Mouse (Mus musculus): ENCODE data around the gene 4931428L18Rik.

4931428L18Rik gene

DNA sequence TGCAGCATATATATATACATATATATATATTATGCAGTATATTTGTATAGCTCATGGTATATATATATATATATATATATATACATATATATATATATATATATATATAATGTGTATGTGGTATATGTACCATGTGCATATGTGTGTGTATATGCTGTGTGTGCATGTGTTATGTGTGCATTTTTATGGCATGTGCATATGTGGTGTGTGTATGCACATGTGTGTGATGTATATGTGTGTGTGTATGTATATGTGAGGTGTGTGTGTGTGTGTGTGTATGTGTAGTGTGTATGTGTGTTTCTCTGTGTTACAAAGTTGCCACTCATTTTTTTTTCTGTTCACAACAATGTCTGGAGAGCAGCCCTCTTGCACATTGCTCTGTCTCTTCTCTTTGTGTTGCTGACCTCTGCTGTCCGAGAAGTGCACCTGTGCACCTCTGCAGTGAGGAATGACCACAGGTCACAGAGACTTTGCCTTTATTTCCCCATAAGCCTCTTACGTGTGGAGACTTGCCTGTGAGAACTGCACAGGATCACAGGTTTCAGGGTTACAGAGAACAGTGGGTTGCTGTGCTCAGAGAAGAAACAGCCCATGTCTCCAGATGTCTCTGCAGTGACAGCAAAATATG, 69.6 kb downstream of the 4931428L18Rik start:
- no peak for DNase-seq (ENCODE audit: low spot score)

DNA sequence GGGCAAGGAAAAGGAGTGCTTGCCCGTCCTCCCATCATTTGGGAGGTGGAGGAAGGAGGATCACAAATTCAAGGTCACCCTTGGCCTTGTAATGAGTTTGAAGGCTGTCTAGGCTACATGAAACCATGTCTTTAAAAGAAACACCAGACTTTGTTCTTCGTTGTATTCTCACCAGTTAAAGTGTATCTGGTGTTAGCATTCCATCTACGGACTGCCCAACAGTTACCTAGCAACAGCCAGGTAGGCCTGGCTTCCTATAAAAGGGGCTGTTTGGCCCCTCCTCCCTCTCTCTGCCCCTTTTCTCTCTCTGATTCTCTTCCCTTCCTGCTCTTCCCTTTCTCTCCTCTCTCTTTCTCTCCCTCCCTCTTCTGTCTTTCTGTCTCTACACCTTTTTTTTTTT, 71.9 kb downstream of the 4931428L18Rik start:
- DNase-seq (ENCODE audit: low spot score), result no peak

DNA sequence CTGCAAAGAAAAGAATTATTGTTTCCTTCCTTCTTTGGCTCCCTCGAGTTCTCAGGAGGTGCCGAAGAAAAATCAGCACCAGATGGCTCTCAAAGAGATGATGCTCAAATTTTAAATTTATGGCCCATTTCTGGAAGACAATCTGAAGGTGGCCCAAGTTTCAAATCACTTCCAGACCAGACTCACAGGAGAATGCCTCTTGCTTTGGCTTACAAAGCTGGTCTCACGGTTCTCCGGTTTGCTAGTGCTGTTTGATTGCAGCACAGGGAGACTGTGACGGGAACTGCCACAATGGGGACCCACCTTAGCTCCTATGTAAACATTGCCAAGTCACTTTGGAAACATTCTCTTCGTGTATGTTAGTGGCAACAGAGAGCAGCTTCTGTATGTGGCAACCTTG, 72.8 kb downstream of the 4931428L18Rik start:
- DNase-seq (ENCODE audit: low spot score), result no peak

DNA sequence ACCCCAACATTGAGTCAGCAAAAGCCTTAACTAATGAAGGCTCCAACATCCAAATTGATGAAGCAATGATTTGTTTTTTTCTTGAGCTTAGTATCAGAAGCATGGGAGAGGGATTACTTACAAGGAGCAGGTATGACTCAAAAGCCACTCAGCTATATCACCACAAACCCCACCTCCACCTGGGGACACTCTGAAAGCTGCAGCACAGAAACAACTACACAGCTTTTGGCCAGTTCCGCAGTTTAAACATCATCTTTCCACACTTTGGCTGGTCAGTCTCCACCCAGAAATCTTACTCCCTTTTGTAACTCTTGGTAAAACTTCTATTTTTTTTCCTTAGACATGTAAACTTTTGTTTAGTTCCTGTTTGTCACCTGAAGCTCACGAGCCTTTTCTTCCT, 78.9 kb downstream of the 4931428L18Rik start:
- DNase-seq (ENCODE audit: low spot score), result no peak

DNA sequence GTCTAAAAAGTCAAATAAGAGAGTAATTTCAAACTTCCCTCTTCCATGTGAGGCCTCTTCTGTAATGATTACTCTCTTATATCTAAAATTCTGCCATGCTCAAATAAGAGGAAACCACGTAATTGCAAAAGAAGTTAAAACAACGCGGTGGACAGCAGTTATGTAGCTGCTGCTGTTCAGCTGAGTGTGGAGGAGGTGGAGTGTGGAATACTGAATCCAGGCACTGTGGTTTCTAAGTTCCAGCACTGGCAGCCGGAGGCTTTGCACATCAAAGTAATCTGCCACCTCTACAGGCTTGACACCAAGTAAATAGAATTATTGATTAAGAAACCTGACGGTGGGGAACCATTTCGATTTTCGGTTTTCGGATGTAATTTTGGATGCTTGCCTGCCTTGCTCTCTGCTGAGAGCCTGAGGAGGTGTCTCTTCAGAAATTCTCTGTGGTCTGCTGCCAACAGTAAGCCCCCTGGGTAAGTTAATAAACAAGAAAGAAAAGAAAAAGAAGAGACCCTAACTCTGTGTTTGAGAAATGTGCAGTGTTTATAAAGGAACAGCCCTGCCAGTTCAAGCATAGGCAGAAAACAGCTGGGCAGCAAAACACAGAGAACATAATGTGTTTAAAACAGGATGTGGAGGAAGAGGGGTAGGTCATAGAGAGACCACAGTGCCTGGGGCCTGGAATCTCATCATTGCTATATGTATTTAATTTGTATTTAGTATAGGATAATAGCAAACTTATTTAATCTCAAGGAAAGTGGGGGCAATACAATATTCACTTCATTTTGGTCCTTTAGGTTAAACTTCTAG, 80.0 kb downstream of the 4931428L18Rik start:
- no peak for DNase-seq (ENCODE audit: low spot score)

DNA sequence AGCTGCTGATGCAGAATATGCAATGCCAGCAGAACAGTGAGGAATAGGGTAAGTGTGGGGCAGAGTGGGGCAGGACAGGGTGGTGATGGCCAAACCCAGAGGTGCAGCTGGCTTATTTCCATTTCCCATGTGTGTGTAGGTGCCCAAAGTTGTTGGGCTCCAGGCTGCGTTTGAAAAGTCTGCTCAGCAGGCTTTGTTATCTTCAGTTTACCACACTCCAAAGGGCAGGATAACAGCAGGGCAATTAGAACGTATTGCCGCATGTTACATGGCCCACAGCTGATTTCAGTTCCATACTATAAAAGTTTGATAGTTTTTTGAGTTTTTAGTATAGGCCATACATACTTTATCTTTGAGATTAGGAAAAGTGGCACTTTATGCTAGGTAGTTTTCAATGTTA, 84.1 kb downstream of the 4931428L18Rik start:
- no peak for DNase-seq (ENCODE audit: low spot score)

DNA sequence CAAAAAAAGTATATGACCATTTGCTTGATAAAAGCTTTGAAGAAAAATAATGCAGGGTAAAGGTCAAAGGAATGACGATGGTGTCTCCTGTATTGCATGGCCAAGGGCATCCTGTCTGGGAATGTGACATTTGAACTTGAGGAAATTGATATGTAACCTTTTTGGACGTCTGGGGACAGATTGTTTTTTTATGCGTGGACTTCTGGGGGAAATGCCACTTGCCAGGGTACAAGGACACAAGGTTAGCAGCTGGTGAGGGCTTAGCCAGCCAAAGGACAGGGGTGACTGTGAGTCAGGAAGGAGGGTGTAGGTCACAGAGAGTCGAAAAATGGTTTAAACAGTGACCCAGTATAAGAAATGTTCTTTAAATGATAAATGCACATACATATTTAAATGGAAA, 109.0 kb downstream of the 4931428L18Rik start:
- no peak for DNase-seq (ENCODE audit: low spot score)

DNA sequence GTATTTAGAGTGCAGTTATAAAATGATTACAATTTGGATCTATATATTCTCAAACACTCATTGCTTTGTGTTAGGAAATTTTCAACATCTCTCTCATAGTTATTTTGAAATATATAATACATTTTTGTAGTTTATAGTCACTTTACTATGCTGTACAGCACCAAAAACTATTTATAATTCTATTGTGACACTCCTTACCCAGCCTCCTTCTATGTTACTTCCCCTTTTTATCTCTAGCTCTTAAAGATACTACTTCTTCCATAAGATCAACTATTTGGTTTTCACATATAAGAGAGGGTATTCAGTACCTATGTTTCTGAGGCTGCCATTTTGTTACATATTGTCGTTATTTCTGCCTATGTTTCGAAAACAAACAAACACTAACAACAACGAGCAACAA, 114.5 kb downstream of the 4931428L18Rik start:
- no peak for DNase-seq (ENCODE audit: low spot score)

DNA sequence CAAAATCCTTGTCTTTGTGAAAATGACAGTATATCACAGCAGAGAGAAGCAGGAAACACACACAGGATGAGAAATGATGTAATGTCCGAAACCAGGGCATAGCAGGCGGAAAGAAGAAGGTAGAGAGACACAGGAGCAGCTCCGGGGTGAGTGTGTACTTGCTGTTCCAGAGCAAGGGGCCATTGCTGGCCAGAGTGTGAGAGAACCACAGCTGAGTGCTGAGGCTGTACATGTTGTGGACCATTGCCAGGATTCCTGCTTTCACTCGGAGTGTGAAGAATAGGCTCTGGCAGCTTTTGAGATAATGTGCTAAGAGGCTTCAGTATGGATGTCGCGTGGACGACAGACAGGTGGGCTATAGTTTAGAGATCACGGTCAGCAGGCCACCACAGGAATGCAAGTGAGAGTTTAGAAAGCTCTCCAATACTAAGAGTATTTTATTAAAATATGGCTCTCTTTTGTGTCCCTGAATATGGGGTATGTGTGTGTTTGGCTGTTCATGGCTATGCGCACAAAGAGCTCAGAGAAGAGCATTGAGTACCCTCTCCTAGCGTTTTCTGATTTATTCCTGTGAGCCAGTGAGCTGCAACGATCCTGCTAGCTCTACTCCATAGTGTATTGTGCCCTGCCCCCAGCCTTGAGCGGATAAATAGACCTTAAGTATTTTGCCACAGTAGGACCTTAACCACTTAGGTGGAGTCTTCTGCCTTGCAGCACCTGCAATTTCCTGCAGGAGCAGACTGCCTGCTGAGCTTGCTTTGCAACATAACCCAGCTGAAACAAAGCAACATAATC, 119.4 kb downstream of the 4931428L18Rik start:
- DNase-seq (ENCODE audit: low spot score), result no peak

DNA sequence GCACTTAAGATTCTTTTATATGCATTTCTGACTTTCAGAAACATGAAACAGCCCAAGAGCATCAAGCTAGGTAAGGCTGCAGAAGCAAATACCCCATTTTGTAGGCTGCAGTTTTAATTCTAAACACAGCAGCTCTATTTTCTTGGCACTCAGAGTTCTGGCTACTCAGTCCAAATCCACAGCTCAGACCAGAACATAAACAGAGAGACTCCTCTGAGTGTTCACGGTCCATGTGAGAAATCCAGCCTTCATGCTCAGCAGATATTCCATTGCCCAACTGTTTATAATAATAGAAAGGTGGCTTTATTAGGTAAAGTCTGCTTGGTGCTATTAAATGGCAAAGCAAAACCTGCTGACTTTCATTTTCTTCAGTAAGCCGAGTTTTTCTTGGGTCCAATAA, 120.2 kb downstream of the 4931428L18Rik start:
- DNase-seq (ENCODE audit: low spot score), result no peak

DNA sequence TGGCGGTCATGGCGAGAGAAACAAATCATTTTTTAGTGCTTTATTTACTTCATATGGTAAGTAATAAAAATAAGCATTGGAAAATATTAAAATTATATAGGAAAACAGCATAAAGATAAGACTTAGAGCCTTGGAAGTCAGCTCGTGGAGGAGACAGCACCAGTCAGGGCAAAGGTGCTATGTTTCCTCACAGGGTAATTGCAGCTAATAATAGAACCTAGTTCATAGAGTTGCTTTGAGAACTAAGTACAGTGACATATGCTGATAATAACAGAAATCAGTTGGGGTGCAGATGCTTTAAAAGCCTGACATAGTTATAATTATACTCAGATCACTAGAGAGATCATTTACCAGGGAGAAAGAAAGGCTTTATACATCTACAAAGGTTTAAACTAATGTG, 125.3 kb downstream of the 4931428L18Rik start:
- no peak for DNase-seq (ENCODE audit: low spot score)

DNA sequence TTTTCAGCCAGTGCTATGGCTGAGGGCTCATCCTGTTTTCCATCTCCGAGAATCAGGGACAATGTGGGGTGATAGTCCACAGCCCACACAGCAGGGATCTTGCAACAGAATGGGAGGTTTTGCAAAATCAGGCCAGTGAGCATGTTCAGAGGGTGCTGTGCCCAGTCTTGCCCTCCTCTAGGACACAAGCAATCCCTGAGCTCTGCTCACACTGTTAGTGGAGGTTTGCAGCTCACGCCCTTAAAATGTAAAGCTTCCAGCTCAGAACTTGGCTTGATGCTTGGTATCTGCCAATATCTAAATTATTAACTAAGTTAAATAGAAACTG, 126.1 kb downstream of the 4931428L18Rik start:
- no peak for DNase-seq (ENCODE audit: low spot score)

DNA sequence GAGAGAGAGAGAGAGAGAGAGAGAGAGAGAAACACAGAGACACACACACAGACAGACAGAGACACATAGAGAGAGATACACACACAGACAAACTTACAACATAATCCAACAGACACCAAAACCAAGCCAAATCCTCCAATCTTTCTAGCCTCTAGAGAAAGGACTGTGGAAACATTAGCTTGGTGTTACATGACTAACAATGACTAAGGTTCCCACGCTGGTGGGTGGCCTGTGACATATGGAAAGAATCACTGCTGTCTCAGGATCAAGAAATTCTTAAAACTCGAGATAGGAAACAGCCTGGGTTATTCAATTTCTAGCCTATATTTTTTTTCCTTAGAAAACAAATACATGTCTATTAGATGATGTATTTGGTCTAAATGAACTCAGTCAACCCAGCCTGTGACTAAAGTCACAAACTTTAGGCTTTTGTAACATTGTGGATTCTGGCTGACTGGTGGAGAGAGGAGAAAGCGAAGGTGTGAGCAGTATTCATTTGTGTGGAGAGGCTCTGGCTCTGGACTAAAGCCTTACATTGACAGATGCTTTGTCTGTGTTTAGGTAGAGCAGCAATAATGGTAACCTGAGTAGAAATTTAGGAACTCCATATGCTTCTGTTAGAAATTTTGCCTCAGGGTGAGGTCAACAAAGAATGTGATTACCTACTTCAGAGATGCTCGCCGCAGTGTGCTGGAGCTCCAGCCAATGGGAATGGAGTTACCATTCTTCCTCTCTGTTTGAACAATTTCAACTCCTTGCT, 126.6 kb downstream of the 4931428L18Rik start:
- DNase-seq (ENCODE audit: low spot score), result no peak

DNA sequence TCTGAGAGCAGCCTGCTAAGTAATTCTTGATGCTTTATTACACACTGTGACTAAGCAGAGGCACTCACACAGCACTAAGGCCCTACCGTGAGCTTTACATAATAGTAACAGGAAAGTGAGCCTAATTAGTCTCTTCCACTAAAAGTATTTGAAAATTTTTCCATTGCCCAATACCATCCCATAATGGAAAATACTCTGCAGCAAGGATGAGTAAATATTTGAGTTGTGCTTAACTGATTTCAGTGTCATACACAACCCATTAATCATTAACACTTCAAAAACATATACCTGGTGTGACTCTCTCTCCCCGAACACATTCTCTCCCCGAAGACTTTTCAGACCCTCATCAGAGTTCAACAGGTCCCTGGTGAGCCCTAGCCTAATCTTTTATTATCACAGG, 127.7 kb downstream of the 4931428L18Rik start:
- no peak for DNase-seq (ENCODE audit: low spot score)

DNA sequence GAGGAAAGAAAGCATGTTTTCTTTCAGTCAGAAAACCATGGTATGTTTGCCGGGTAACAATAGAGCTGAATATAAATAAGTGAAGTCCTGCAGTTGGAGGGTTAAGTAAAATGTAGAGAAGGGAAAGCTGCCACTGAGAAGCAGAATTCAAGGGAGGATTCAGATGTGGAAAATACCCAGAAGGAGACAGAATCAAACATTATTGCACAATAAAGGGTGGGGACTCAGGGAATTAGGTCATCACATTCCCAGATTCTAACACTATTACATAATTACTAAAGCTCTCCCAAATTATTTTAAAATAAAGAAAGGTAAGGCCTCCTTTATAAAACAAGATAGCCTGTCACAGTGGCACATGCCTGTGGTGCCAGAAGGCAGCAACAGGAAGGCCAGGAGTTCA, 128.5 kb downstream of the 4931428L18Rik start:
- DNase-seq (ENCODE audit: low spot score), result no peak

DNA sequence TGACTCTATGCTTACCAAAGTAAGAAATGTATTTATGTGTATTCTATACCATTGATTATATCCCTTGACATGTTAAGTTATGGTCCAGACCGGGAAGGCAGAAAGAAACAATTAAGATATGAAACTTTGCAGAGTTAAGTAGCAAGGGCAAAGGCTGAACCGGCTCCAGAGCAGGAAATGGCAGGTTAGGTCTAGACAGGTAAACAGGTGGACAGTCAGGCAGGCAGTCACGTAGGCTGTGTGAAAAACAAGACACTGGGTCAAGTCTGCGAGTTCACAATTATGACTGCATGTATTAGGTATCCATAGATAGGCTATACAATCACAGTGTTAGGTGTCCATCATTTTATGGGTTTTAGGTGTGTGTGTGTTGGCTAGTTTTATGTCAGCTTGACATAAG, 133.8 kb downstream of the 4931428L18Rik start:
- DNase-seq (ENCODE audit: low spot score), result no peak

DNA sequence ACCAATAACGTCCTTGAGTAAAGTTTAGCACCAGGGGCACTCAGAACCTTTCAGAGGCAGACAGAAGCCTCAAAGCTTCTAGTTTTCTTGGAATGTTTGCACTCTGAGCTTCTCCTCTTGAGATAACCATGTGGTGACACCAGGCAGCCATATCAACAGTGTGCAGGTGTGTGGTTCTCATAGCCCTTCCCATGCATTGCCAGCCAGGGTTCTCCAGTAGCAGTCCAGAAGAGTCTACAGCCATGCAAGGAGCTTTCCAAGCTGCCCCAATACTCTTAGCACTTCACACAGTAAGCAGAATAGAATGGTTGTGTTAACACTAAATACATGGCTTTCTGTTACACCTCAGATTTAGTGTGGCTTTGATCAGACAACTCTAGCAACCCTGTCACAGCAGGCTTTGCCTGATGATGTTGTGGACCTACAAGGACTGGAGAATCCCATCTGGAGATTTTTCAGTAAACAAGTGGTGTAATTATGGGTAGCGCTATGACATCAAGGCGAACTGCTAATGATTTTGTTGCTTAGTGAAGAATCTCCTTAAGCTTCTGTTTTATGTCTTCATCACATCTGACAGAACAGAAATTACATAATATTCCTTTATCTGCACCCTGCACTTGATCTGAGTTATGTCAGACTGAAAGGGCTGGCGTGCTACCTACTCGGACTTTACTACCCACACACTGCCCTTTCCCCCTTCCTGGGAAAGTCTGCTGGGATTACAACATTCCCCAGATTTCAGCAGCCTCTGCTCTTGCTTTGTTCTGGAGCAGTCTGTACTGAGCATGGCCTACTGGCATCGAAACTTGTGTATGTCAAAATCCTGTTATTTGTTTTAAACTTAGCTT, 149.7 kb downstream of the 4931428L18Rik start:
- no peak for DNase-seq (ENCODE audit: low spot score)

DNA sequence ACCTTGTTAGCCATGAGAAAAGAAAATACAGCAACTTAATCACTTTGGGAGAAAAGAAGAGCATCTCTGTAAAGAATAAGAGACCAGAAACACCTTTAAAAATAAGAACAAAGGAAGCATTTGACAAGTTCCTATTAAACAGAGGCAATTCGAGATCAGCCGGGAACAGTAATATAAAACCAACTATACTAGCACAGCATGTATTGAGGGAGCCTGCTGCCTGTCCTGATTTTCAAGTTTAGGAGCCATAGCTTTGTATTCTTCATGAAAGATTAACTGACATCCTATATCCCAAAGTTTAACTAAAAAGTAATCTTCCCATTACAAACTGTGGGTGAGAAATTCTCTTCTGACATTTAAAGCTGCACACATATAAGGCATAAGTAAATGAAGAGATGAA, 151.3 kb downstream of the 4931428L18Rik start:
- no peak for DNase-seq (ENCODE audit: low spot score)

DNA sequence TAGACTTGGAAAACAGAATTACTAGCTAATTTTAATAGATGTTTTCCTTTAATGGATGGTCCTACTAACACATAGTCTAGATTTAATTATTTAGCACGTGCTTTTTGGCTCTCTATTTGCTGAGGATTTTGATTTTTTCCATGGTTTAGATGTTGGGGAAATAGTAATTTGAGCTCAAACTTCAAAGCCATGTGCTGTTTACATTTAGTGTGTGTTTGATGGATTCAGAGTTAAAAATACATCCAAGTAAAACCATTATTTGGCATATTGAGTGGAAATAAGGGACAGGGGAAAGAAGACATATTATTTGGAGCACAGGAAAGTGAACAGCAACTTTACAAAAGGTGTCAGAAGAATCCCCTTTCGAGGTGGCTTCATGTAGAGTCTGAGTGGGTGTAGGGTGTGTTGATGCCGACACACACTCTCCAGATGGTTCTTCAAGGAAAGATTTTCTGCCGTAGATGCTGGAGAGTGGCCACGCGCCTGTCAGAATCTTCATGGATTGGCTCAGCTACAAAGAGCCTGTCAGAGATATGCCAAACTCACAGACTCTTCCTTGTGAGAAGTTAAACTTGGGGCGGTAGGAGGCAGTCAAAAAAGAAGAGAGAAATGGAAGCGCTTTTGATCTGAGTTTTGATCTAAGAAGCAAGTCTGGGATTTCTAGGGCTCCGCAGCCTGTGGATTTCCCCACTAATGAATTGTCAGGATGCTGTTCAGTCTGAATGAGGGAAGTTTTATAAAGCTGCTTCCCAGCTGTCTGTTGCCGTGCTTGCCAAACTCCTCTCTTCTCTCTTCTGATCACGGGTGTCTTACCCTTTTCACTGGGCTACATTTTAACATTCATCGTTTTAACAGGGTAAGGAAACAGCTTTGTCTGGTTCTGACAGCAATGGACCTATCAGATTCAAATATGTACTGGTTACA, 157.4 kb downstream of the 4931428L18Rik start:
- DNase-seq (ENCODE audit: low spot score), result no peak

DNA sequence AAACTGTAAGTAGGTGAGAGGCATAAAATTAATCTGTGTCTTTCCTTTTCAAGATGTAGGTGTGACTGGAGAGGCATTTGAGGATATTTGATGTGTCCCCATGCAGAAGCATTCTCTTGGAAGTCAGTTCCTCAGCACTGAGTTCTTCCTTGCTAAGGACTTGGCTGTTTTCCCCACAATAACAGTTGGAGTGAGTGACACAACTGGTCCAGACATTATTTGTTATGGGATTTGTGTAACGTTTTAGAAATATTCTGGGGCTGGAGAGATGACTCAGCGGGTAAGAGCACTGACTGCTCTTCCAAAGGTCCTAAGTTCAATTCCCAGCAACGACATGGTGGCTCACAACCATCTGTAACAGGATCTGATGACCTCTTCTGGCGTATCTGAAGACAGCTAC, 162.7 kb downstream of the 4931428L18Rik start:
- DNase-seq (ENCODE audit: low spot score), result no peak

All from ovary, adult 18-20 months (tissue).